Mouse (Mus musculus) intestine, embryonic 14.5 days (tissue): Measurements from ENCODE around the gene A730009L09Rik. TPM values are rescaled to one million over a fixed set of nuclear protein-coding genes. Genes with fewer than 3 reads are reported as not detected.

Source experiments
- ATAC-seq: fragments of 200-750 bp; cut with Nextera tagmentation; replicated peaks from 2 replicates; pipeline ENCODE4 v1.8.0; 2017; ENCODE audit warnings: low read depth, moderate number of reproducible peaks, moderate TSS enrichment, moderate library complexity; ENCODE audit not compliant: low FRiP score, low TSS enrichment
- DNase-seq: peaks from one replicate; pipeline ENCODE4 v3.0.0-alpha.2; 2018; ENCODE audit warnings: low spot score
- H3K27ac ChIP-seq: fragments of 300-500 bp; sonication (generic); 2 replicates; pipeline ENCODE4 v1.5.1; 2014; ENCODE audit warnings: low read depth, mild to moderate bottlenecking, control low read depth
- H3K27me3 ChIP-seq: fragments of 300-500 bp; sonication (generic); replicated peaks from 2 replicates; pipeline ENCODE4 v1.6.1; 2014; ENCODE audit warnings: low read length, control low read depth; ENCODE audit not compliant: control insufficient read depth, insufficient read depth
- H3K36me3 ChIP-seq: fragments of 300-500 bp; sonication (generic); 2 replicates; pipeline ENCODE4 v1.6.1; 2014; ENCODE audit warnings: low read length, control low read depth; ENCODE audit not compliant: control insufficient read depth, insufficient read depth
- H3K4me1 ChIP-seq: fragments of 300-500 bp; sonication (generic); replicated peaks from 2 replicates; pipeline ENCODE4 v1.6.1; 2014; ENCODE audit warnings: low read length, control low read depth, mixed read lengths; ENCODE audit not compliant: control insufficient read depth, insufficient read depth
- H3K4me2 ChIP-seq: fragments of 300-500 bp; sonication (generic); 2 replicates; pipeline ENCODE4 v1.6.1; 2014; ENCODE audit warnings: low read length
- H3K4me3 ChIP-seq: fragments of 300-500 bp; sonication (generic); 2 replicates; pipeline ENCODE4 v1.5.1; 2014; ENCODE audit warnings: low read depth, low read length, control low read depth, mixed read lengths
- H3K9ac ChIP-seq: fragments of 300-500 bp; sonication (generic); 2 replicates; pipeline ENCODE4 v1.6.1; 2014; ENCODE audit warnings: mild to moderate bottlenecking, low read length
- H3K9me3 ChIP-seq: fragments of 300-500 bp; sonication (generic); 2 replicates; pipeline ENCODE4 v1.6.1; 2016; ENCODE audit warnings: low read length, control low read depth; ENCODE audit not compliant: control insufficient read depth
- WGBS: fragments of 180-500 bp; shearing (Covaris S2); extraction: QIAGEN DNeasy Blood & Tissue Kit; methylation state at CpG from one replicate; pipeline ENCODE4 v1.1.7; 2014; 5-methylcytosine and 5-hydroxymethylcytosine counted together
- polyA plus RNA-seq: library from polyadenylated mRNA; unstranded; fragments of >200 nt; fragmentation: Nextera tagmentation; extraction: Ambion mirVana; gene quantifications from 2 replicates; pipeline ENCODE4 v1.2.1, GENCODE M21; 2014

The A730009L09Rik gene
- polyA plus RNA-seq, 1 experiment from 2014 or later: not detected

GRCm38 (mm10) chr16:84549122-84549521 is 34.2 kb downstream of the A730009L09Rik start:
- H3K27ac ChIP-seq: no peak overlapping the region
- no peak overlapping the region for H3K9ac ChIP-seq
- 29% methylated on average over 9 of the region's 9 CpGs for WGBS
- DNase-seq: no peak
- no peak overlapping the region for H3K4me2 ChIP-seq
- no peaks in the 10 kb centered on the region for H3K4me1 ChIP-seq
- no peak for ATAC-seq
- H3K4me3 ChIP-seq: no peak overlapping the region
- H3K36me3 ChIP-seq: no peaks in the 10 kb centered on the region
- H3K9me3 ChIP-seq: no peaks in the 10 kb centered on the region
- no peaks in the 10 kb centered on the region for H3K27me3 ChIP-seq

- no peaks in the 10 kb centered on the region for H3K36me3 ChIP-seq
- no peak overlapping the region for H3K4me3 ChIP-seq
- DNase-seq (no peak), ATAC-seq (no peak)
- H3K9ac ChIP-seq: no peak overlapping the region
- H3K4me1 ChIP-seq: no peaks in the 10 kb centered on the region
- no peaks in the 10 kb centered on the region for H3K27me3 ChIP-seq
- H3K9me3 ChIP-seq: no peaks in the 10 kb centered on the region
- 79% methylated on average over 5 of the region's 5 CpGs for whole genome bisulfite sequencing
- H3K4me2 ChIP-seq: no peak overlapping the region
- no peak overlapping the region for H3K27ac ChIP-seq
These were observed 35.5 kb downstream of the A730009L09Rik start for GRCm38 (mm10) chr16:84550445-84550844.

- Histone ChIP-seq H3K4me1 (no peaks in the 10 kb centered on the region), H3K9ac (no peak overlapping the region), H3K9me3 (no peaks in the 10 kb centered on the region), H3K27me3 (no peaks in the 10 kb centered on the region), H3K4me3 (no peak overlapping the region), H3K36me3 (no peaks in the 10 kb centered on the region), H3K4me2 (no peak overlapping the region), H3K27ac (no peak overlapping the region)
- no peak for DNase-seq
- WGBS: 78% methylated on average over 13 of the region's 13 CpGs
- no peak for ATAC-seq
These were observed 39.1 kb downstream of the A730009L09Rik start for GRCm38 (mm10) chr16:84553981-84554380.

- ATAC-seq: no peak
- no peak overlapping the region for H3K27ac ChIP-seq
- peak overlapping the region; percentile 23; the same call in 1 of the 2 replicates for H3K4me2 ChIP-seq
- 60% methylated on average over 20 of the region's 20 CpGs for WGBS
- no peak for DNase-seq
- no peak overlapping the region for H3K9ac ChIP-seq
- H3K4me1 ChIP-seq: no peaks in the 10 kb centered on the region
- no peak overlapping the region for H3K4me3 ChIP-seq
- no peaks in the 10 kb centered on the region for H3K27me3 ChIP-seq
- no peaks in the 10 kb centered on the region for H3K36me3 ChIP-seq
- no peaks in the 10 kb centered on the region for H3K9me3 ChIP-seq
These were observed 43.4 kb downstream of the A730009L09Rik start for GRCm38 (mm10) chr16:84558113-84558917.

- H3K4me2 ChIP-seq: no peak overlapping the region
- no peak overlapping the region for H3K9ac ChIP-seq
- ATAC-seq (no peak), DNase-seq (no peak)
- no peaks in the 10 kb centered on the region for H3K4me1 ChIP-seq
- 31% methylated on average over 9 of the region's 9 CpGs for WGBS
- no peak overlapping the region for H3K27ac ChIP-seq
- H3K4me3 ChIP-seq: no peak overlapping the region
- H3K9me3 ChIP-seq: no peaks in the 10 kb centered on the region
- no peaks in the 10 kb centered on the region for H3K36me3 ChIP-seq
- H3K27me3 ChIP-seq: no peaks in the 10 kb centered on the region
These were observed 44.8 kb downstream of the A730009L09Rik start for GRCm38 (mm10) chr16:84559569-84560278.

- no peak for ATAC-seq
- 69% methylated on average over 7 of the region's 7 CpGs for WGBS
These were observed 45.3 kb downstream of the A730009L09Rik start for GRCm38 (mm10) chr16:84560279-84560602.

More at GRCm38 (mm10) chr16:84560279-84560602, 45.3 kb downstream of the A730009L09Rik start:
- Histone ChIP-seq H3K4me3 (no peak overlapping the region), H3K9ac (no peak overlapping the region), H3K4me2 (no peak overlapping the region), H3K9me3 (no peaks in the 10 kb centered on the region), H3K27me3 (no peaks in the 10 kb centered on the region), H3K27ac (no peak overlapping the region), H3K36me3 (no peaks in the 10 kb centered on the region), H3K4me1 (no peaks in the 10 kb centered on the region)
- no peak for DNase-seq

Other genes with a start within 250 kb of the A730009L09Rik start
- gene Mrpl39, start 220.6 kb downstream of the A730009L09Rik start, polyA plus RNA-seq: 44.7 and 45.6 TPM in 2 replicates